ENCODE assay signal across 9 mouse cellular contexts in the genomic region with DNA sequence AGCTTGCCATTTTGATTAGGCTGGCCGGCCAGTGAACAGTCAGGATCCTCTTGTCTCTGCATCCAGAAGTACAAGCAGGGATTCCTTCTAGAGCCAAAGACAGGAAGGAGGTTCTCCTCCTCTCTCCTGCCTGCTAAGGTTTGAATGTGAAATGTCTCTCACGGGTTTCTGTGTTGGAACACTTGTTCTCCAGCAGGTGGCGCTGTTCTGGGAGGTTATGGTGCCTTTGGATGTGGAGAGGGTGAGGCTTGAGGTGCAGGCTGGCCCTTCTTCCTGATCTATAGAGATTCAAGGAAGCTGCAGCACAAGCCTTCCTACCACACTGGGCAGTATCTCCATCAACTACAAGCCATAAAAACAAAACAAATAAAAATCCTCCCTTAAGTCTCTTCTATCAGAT.
DNase-seq lines count a peak whose midpoint lies in the region; ATAC-seq lines count a peak whose summit lies in the region.
"Had no signal": no experiment of that assay in that cellular context is flagged by ENCODE, and none has a peak within 500 bp of the region (broad histone marks: within the 10 kb centered on the region; RNA-seq: fewer than 3 reads in every experiment).

No protein-coding gene starts in this region.

- H3K27me3 ChIP-seq in heart, embryonic 11.5 days (ENCODE audit: control insufficient read depth, insufficient read depth, low read length), result no peaks in the 10 kb centered on the region
- H3K27me3 ChIP-seq: heart, embryonic 15.5 days had no signal

- H3K36me3 ChIP-seq in heart, embryonic 11.5 days (ENCODE audit: control insufficient read depth, insufficient read depth, low read length), result peaks cover 10% of the 10 kb centered on the region

- no peak for ATAC-seq in heart, embryonic 11.5 days (replicated peaks; ENCODE audit: insufficient number of reproducible peaks, low FRiP score, low TSS enrichment)

- H3K4me1 ChIP-seq in heart, embryonic 11.5 days (ENCODE audit: control insufficient read depth, insufficient read depth, low read length), result no peaks in the 10 kb centered on the region

- 25% methylated on average over 3 of the region's 3 CpGs for WGBS in heart, embryonic 11.5 days (ENCODE audit: insufficient replicate concordance)

- DNase-seq in adrenal gland, postnatal 10 days, result peak; percentile 62
- no peak for DNase-seq in adrenal gland, adult 18-20 months (ENCODE audit: low spot score in 2 of 2)
- DNase-seq in kidney, postnatal 25 days, result peak; percentile 25 to 39
- DNase-seq in kidney, postnatal 14 days, result no peak
- DNase-seq in ES-CJ7 (ENCODE audit: low read depth, low spot score), result peak; percentile 86
- peak; percentile 59 for DNase-seq in forelimb bud, embryonic 11.5 days (ENCODE audit: low read depth, low spot score)
- no peak for DNase-seq in heart, adult 11 months

- no peak overlapping the region for H3K4me2 ChIP-seq in heart, embryonic 11.5 days
- H3K4me2 ChIP-seq: heart, embryonic 15.5 days had no signal

- no peak overlapping the region for H3K9ac ChIP-seq in heart, embryonic 11.5 days (ENCODE audit: low read depth, low read length)
- H3K9ac ChIP-seq: heart, embryonic 15.5 days had no signal

- no peak overlapping the region for H3K27ac ChIP-seq in heart, embryonic 11.5 days (ENCODE audit: low read depth, low read length)
- H3K27ac ChIP-seq: heart, embryonic 15.5 days had no signal

- H3K9me3 ChIP-seq in heart, embryonic 11.5 days (replicated peaks; ENCODE audit: control insufficient read depth, low read length), result no peaks in the 10 kb centered on the region
- H3K9me3 ChIP-seq: heart, embryonic 15.5 days had no signal

- no peak overlapping the region for H3K4me3 ChIP-seq in heart, embryonic 11.5 days (ENCODE audit: low read depth, low read length)
- H3K4me3 ChIP-seq: heart, embryonic 15.5 days had no signal

Comparison
In these comparisons a context has a peak if more than half of its experiments do, and no peak if none do; other contexts are left out.
1. DNase-seq: peak in adrenal gland, postnatal 10 days (single experiment), kidney, postnatal 25 days (2 of 2), ES-CJ7 (single experiment) and forelimb bud, embryonic 11.5 days (single experiment); none in adrenal gland, adult 18-20 months (0 of 2), kidney, postnatal 14 days (single experiment) and heart, adult 11 months (single experiment).